ENCODE assay signal across 9 mouse cellular contexts in the genomic region with DNA sequence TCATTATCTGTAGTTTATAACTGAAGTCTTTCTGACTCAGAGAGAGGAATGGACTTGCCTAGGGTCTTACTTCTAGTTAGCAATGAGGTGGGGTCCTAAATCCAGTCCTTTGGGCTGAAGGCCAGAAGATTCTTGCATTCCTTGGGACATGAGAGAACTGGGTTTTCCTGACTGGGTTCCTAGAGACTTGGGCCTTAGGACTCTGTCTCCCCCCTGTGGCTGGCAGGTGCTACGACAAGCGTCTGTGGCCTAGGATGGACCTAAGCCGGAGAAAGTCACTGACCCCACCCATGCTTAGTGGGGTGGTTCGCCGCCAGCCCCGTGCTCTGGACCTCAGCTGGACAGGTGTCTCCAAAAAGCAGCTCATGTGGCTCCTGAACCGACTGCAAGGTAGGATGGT. TPM values are rescaled to one million over a fixed set of nuclear protein-coding genes. Genes with fewer than 3 reads are reported as not detected.
A peak's percentile ranks its signal among the peaks of the same experiment; 100 is the strongest.
DNase-seq lines count a peak whose midpoint lies in the region; ATAC-seq and TF ChIP-seq lines count a peak whose summit lies in the region.
"Had no signal": no experiment of that assay in that cellular context is flagged by ENCODE, and none has a peak within 500 bp of the region (broad histone marks: within the 10 kb centered on the region; RNA-seq: fewer than 3 reads in every experiment).

No protein-coding gene starts in this region.

- peaks cover 99% of the 10 kb centered on the region for H3K36me3 ChIP-seq in forebrain, embryonic 10.5 days (replicated peaks)
- peaks cover 96% of the 10 kb centered on the region for H3K36me3 ChIP-seq in forebrain, embryonic 13.5 days (ENCODE audit: poor library complexity, severe bottlenecking)
- peaks cover 24% of the 10 kb centered on the region; the same call in 1 of the 2 replicates for H3K36me3 ChIP-seq in hindbrain, postnatal 0 days (ENCODE audit: insufficient read depth, low read length)
- 0 out of 2 replicates have a peak, but pooled peaks cover 5% of the 10 kb centered on the region for H3K36me3 ChIP-seq in liver, embryonic 15.5 days (replicated peaks)
- peaks cover 27% of the 10 kb centered on the region for H3K36me3 ChIP-seq in small intestine, adult 2 months (ENCODE audit: control insufficient read depth, insufficient read depth, low read length)

- ATAC-seq in forebrain, embryonic 13.5 days: no peak
- ATAC-seq in hindbrain, postnatal 0 days: no peak
- ATAC-seq in liver, embryonic 15.5 days (ENCODE audit: insufficient read depth): peak; percentile 47; the same call in 1 of the 2 replicates

- H3K4me2 ChIP-seq in forebrain, embryonic 13.5 days: no peak overlapping the region
- no peak overlapping the region for H3K4me2 ChIP-seq in hindbrain, postnatal 0 days (ENCODE audit: low read depth, low read length)
- H3K4me2 ChIP-seq in liver, embryonic 15.5 days: no peak overlapping the region

- DNase-seq in forebrain, embryonic 10.5 days (ENCODE audit: extremely low spot score, low spot score): peak; percentile 59
- DNase-seq in urinary bladder, adult 2 months (ENCODE audit: low spot score): peak; percentile 45
- no peak for DNase-seq in urinary bladder, postnatal 10 days (ENCODE audit: low spot score)
- DNase-seq in embryo, embryonic 9.5 days (ENCODE audit: extremely low spot score): peak; percentile 59
- DNase-seq in hindbrain, postnatal 0 days (ENCODE audit: low spot score): peak; percentile 74

- TF ChIP-seq CTCF in hindbrain, postnatal 0 days (IDR thresholded peaks at IDR 0.05; ENCODE audit: low read depth): peak; percentile 87
- peak; percentile 89; the same call in 1 of the 2 replicates for TF ChIP-seq CTCF in small intestine, adult 2 months (IDR thresholded peaks at IDR 0.05; ENCODE audit: extremely low read depth, insufficient read length, insufficient replicate concordance, low read depth, low read length)

- H3K9ac ChIP-seq in forebrain, embryonic 13.5 days: no peak overlapping the region
- no peak overlapping the region for H3K9ac ChIP-seq in hindbrain, postnatal 0 days (replicated peaks; ENCODE audit: low read length)
- no peak overlapping the region for H3K9ac ChIP-seq in liver, embryonic 15.5 days

- no peak overlapping the region for H3K4me3 ChIP-seq in forebrain, embryonic 10.5 days
- no peak overlapping the region for H3K4me3 ChIP-seq in forebrain, embryonic 13.5 days
- H3K4me3 ChIP-seq in hindbrain, postnatal 0 days (ENCODE audit: low read length): no peak overlapping the region
- no peak overlapping the region for H3K4me3 ChIP-seq in liver, embryonic 15.5 days (replicated peaks)
- no peak overlapping the region for H3K4me3 ChIP-seq in small intestine, adult 2 months (ENCODE audit: low read depth, low read length)

- H3K27me3 ChIP-seq in forebrain, embryonic 10.5 days (ENCODE audit: poor library complexity, severe bottlenecking): no peaks in the 10 kb centered on the region
- H3K27me3 ChIP-seq in forebrain, embryonic 13.5 days: no peaks in the 10 kb centered on the region
- no peaks in the 10 kb centered on the region for H3K27me3 ChIP-seq in hindbrain, postnatal 0 days (ENCODE audit: insufficient read depth, low read length)
- no peaks in the 10 kb centered on the region for H3K27me3 ChIP-seq in liver, embryonic 15.5 days
- H3K27me3 ChIP-seq in small intestine, adult 2 months (ENCODE audit: control insufficient read depth, insufficient read depth, low read length): no peaks in the 10 kb centered on the region

- WGBS in forebrain, embryonic 10.5 days: 58% methylated on average over 7 of the region's 7 CpGs
- 45% methylated on average over 7 of the region's 7 CpGs for WGBS in forebrain, embryonic 13.5 days
- WGBS in hindbrain, postnatal 0 days: 38% methylated on average over 7 of the region's 7 CpGs
- 15% methylated on average over 7 of the region's 7 CpGs for WGBS in liver, embryonic 15.5 days (ENCODE audit: insufficient replicate concordance)
- WGBS in small intestine, adult 2 months: 13% methylated on average over 7 of the region's 7 CpGs

- 0 out of 2 replicates have a peak, but pooled peaks cover 3% of the 10 kb centered on the region for H3K4me1 ChIP-seq in forebrain, embryonic 10.5 days
- no peaks in the 10 kb centered on the region for H3K4me1 ChIP-seq in forebrain, embryonic 13.5 days
- no peaks in the 10 kb centered on the region for H3K4me1 ChIP-seq in hindbrain, postnatal 0 days (ENCODE audit: insufficient read depth, low read length)
- peaks cover 19% of the 10 kb centered on the region for H3K4me1 ChIP-seq in liver, embryonic 15.5 days (replicated peaks)
- no peaks in the 10 kb centered on the region; the same call in 1 of the 2 replicates for H3K4me1 ChIP-seq in small intestine, adult 2 months (ENCODE audit: control insufficient read depth, insufficient read depth, insufficient read length, low read length)

- no peak for TF ChIP-seq POLR2A in small intestine, adult 2 months (IDR thresholded peaks at IDR 0.05; ENCODE audit: low read depth, low read length)

- no peaks in the 10 kb centered on the region for H3K9me3 ChIP-seq in forebrain, embryonic 10.5 days
- no peaks in the 10 kb centered on the region for H3K9me3 ChIP-seq in forebrain, embryonic 13.5 days (replicated peaks)
- no peaks in the 10 kb centered on the region for H3K9me3 ChIP-seq in hindbrain, postnatal 0 days (ENCODE audit: low read length)
- no peaks in the 10 kb centered on the region for H3K9me3 ChIP-seq in liver, embryonic 15.5 days (replicated peaks)

- no peak overlapping the region for H3K27ac ChIP-seq in forebrain, embryonic 10.5 days
- no peak overlapping the region for H3K27ac ChIP-seq in forebrain, embryonic 13.5 days
- H3K27ac ChIP-seq in hindbrain, postnatal 0 days: no peak overlapping the region
- H3K27ac ChIP-seq in liver, embryonic 15.5 days (replicated peaks): no peak overlapping the region
- no peak overlapping the region for H3K27ac ChIP-seq in small intestine, adult 2 months (ENCODE audit: insufficient read depth, low read depth, low read length)

RNA-seq across cellular contexts. Expression of a gene that starts 8.6 kb away (rescaled TPM):
- 8.4 and 9.8 TPM in 2 replicates for polyA plus RNA-seq in forebrain, embryonic 10.5 days (2016; fragmentation: Nextera tagmentation; extraction: Ambion mirVana)
- polyA plus RNA-seq in forebrain, embryonic 13.5 days (2015; fragmentation: Nextera tagmentation; extraction: Ambion mirVana): 4.8 and 5.4 TPM in 2 replicates
- polyA plus RNA-seq in urinary bladder, adult 2 months (2012; rRNA removed): 36.0 and 42.3 TPM in 2 replicates
- total RNA-seq in hindbrain, postnatal 0 days (2014; rRNA removed): 20.0 and 35.8 TPM in 2 replicates
- polyA plus RNA-seq in hindbrain, postnatal 0 days (2015; fragmentation: Nextera tagmentation; extraction: Ambion mirVana): 10.8 and 11.3 TPM in 2 replicates
- polyA plus RNA-seq in liver, embryonic 15.5 days (2015; fragmentation: Nextera tagmentation; extraction: Ambion mirVana): 11.0 and 13.1 TPM in 2 replicates
- polyA plus RNA-seq in small intestine, adult 2 months (2012; rRNA removed): 17.9 and 21.3 TPM in 2 replicates

RNA-seq across cellular contexts. Expression of a gene that starts 15.4 kb away (rescaled TPM):
- polyA plus RNA-seq in forebrain, embryonic 10.5 days (2016; fragmentation: Nextera tagmentation; extraction: Ambion mirVana): 16.0 and 17.1 TPM in 2 replicates
- 20.0 and 21.5 TPM in 2 replicates for polyA plus RNA-seq in forebrain, embryonic 13.5 days (2015; fragmentation: Nextera tagmentation; extraction: Ambion mirVana)
- 4.8 and 13.9 TPM in 2 replicates for polyA plus RNA-seq in urinary bladder, adult 2 months (2012; rRNA removed)
- 17.8 and 18.2 TPM in 2 replicates for total RNA-seq in hindbrain, postnatal 0 days (2014; rRNA removed)
- polyA plus RNA-seq in hindbrain, postnatal 0 days (2015; fragmentation: Nextera tagmentation; extraction: Ambion mirVana): 10.5 and 16.0 TPM in 2 replicates
- 9.2 and 9.3 TPM in 2 replicates for polyA plus RNA-seq in liver, embryonic 15.5 days (2015; fragmentation: Nextera tagmentation; extraction: Ambion mirVana)
- 5.2 and 9.2 TPM in 2 replicates for polyA plus RNA-seq in small intestine, adult 2 months (2012; rRNA removed)

RNA-seq across cellular contexts. Expression of a gene that starts 16.7 kb away (rescaled TPM):
- polyA plus RNA-seq in forebrain, embryonic 10.5 days (2016; fragmentation: Nextera tagmentation; extraction: Ambion mirVana): 7.6 and 8.2 TPM in 2 replicates
- 7.7 and 9.6 TPM in 2 replicates for polyA plus RNA-seq in forebrain, embryonic 13.5 days (2015; fragmentation: Nextera tagmentation; extraction: Ambion mirVana)
- polyA plus RNA-seq in urinary bladder, adult 2 months (2012; rRNA removed): 14.5 and 15.5 TPM in 2 replicates
- total RNA-seq in hindbrain, postnatal 0 days (2014; rRNA removed): 191 and 192 TPM in 2 replicates
- polyA plus RNA-seq in hindbrain, postnatal 0 days (2015; fragmentation: Nextera tagmentation; extraction: Ambion mirVana): 6.8 and 7.0 TPM in 2 replicates
- 2.8 and 2.9 TPM in 2 replicates for polyA plus RNA-seq in liver, embryonic 15.5 days (2015; fragmentation: Nextera tagmentation; extraction: Ambion mirVana)
- 23.2 and 53.0 TPM in 2 replicates for polyA plus RNA-seq in small intestine, adult 2 months (2012; rRNA removed)

RNA-seq across cellular contexts. Expression of a gene that starts 24.4 kb away (rescaled TPM):
- polyA plus RNA-seq in forebrain, embryonic 10.5 days (2016; fragmentation: Nextera tagmentation; extraction: Ambion mirVana): not detected in 2 replicates
- polyA plus RNA-seq in forebrain, embryonic 13.5 days (2015; fragmentation: Nextera tagmentation; extraction: Ambion mirVana): not detected in 2 replicates
- polyA plus RNA-seq in urinary bladder, adult 2 months (2012; rRNA removed): 0.21 TPM in 1 of 2 replicates, not detected in the other
- total RNA-seq in hindbrain, postnatal 0 days (2014; rRNA removed): 0.05 and 2.9 TPM in 2 replicates
- not detected in 2 replicates for polyA plus RNA-seq in hindbrain, postnatal 0 days (2015; fragmentation: Nextera tagmentation; extraction: Ambion mirVana)
- polyA plus RNA-seq in liver, embryonic 15.5 days (2015; fragmentation: Nextera tagmentation; extraction: Ambion mirVana): not detected in 2 replicates
- 0.39 TPM in 1 of 2 replicates, not detected in the other for polyA plus RNA-seq in small intestine, adult 2 months (2012; rRNA removed)

RNA-seq across cellular contexts. Expression of a gene that starts 29.1 kb away (rescaled TPM):
- polyA plus RNA-seq in forebrain, embryonic 10.5 days (2016; fragmentation: Nextera tagmentation; extraction: Ambion mirVana): 0.33 and 0.39 TPM in 2 replicates
- 0.19 and 0.36 TPM in 2 replicates for polyA plus RNA-seq in forebrain, embryonic 13.5 days (2015; fragmentation: Nextera tagmentation; extraction: Ambion mirVana)
- polyA plus RNA-seq in urinary bladder, adult 2 months (2012; rRNA removed): not detected in 2 replicates
- total RNA-seq in hindbrain, postnatal 0 days (2014; rRNA removed): not detected in 2 replicates
- 0.13 TPM in 1 of 2 replicates, not detected in the other for polyA plus RNA-seq in hindbrain, postnatal 0 days (2015; fragmentation: Nextera tagmentation; extraction: Ambion mirVana)
- polyA plus RNA-seq in liver, embryonic 15.5 days (2015; fragmentation: Nextera tagmentation; extraction: Ambion mirVana): 0.06 and 0.10 TPM in 2 replicates
- not detected in 2 replicates for polyA plus RNA-seq in small intestine, adult 2 months (2012; rRNA removed)
- total RNA-seq: left cerebral cortex, postnatal 10 days had no signal
